Mouse (Mus musculus): ENCODE data around the gene H2-Oa. TPM values are rescaled to one million over a fixed set of nuclear protein-coding genes. Genes with fewer than 3 reads are reported as not detected.

The H2-Oa gene
- polyA plus RNA-seq, 1 experiment from 2014 or later, result 0.43 TPM

- no peaks in the 10 kb centered on the region for H3K9me3 ChIP-seq
- DNase-seq (ENCODE audit: extremely low spot score, low spot score), result no peak
- H3K27ac ChIP-seq, result no peak overlapping the region
- 0 out of 2 replicates have a peak, but pooled peaks cover 5% of the 10 kb centered on the region for H3K27me3 ChIP-seq (ENCODE audit: poor library complexity, severe bottlenecking)
- WGBS, result 95% methylated on average over 11 of the region's 11 CpGs
- H3K4me1 ChIP-seq, result peaks cover 14% of the 10 kb centered on the region
- no peak overlapping the region for H3K4me3 ChIP-seq
- H3K36me3 ChIP-seq (replicated peaks), result no peaks in the 10 kb centered on the region
Observed at GRCm38 (mm10) chr17:34088124-34088523, 4.0 kb upstream of the H2-Oa start.

DNA sequence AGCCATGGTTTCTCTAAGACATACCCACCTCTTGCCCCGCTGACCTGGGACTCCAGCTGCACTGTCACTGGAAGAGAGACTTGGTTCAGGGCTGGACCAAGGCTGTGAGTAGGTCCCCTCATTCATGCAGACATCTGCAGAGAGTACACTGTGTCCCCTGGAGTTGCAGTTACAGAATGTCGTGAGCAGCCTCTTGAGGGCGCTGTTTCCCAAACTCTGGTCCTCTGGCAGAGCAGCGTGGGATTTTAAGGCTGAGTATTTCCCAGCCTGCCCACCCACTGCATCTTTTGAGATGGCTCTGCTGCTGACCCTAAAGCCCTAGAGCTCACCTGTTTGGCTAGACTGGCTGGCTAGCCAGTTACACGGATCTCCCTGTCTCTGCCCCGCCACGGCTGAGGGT lies 1.2 kb upstream of the H2-Oa start:
- H3K36me3 ChIP-seq (replicated peaks), result no peaks in the 10 kb centered on the region
- no peak overlapping the region for H3K4me3 ChIP-seq
- peaks cover 5% of the 10 kb centered on the region for H3K9me3 ChIP-seq
- no peak for DNase-seq (ENCODE audit: extremely low spot score, low spot score)
- no peak overlapping the region for H3K27ac ChIP-seq
- peaks cover 19% of the 10 kb centered on the region for H3K4me1 ChIP-seq
- 51% methylated on average over 7 of the region's 7 CpGs for WGBS
- H3K27me3 ChIP-seq (ENCODE audit: poor library complexity, severe bottlenecking), result 0 out of 2 replicates have a peak, but pooled peaks cover 5% of the 10 kb centered on the region

GRCm38 (mm10) chr17:34093199-34093874 lies 1.2 kb downstream of the H2-Oa start:
- H3K36me3 ChIP-seq (replicated peaks), result no peaks in the 10 kb centered on the region
- WGBS, result 40% methylated on average over 7 of the region's 7 CpGs
- peaks cover 5% of the 10 kb centered on the region for H3K9me3 ChIP-seq
- H3K27ac ChIP-seq, result 0 out of 2 replicates have a peak overlapping the region, but pooled peaks have one; percentile 16
- peaks cover 11% of the 10 kb centered on the region for H3K4me1 ChIP-seq
- 0 out of 2 replicates have a peak, but pooled peaks cover 5% of the 10 kb centered on the region for H3K27me3 ChIP-seq (ENCODE audit: poor library complexity, severe bottlenecking)
- peak overlapping the region; percentile 23 for H3K4me3 ChIP-seq
- peak; percentile 72 for DNase-seq (ENCODE audit: extremely low spot score, low spot score)

- no peak for DNase-seq (ENCODE audit: extremely low spot score, low spot score)
- H3K27ac ChIP-seq, result no peak overlapping the region
- 0 out of 2 replicates have a peak, but pooled peaks cover 5% of the 10 kb centered on the region for H3K27me3 ChIP-seq (ENCODE audit: poor library complexity, severe bottlenecking)
- WGBS, result 87% methylated on average over 27 of the region's 27 CpGs
- no peak overlapping the region for H3K4me3 ChIP-seq
- H3K36me3 ChIP-seq (replicated peaks), result no peaks in the 10 kb centered on the region
- H3K4me1 ChIP-seq, result peaks cover 13% of the 10 kb centered on the region
- peaks cover 5% of the 10 kb centered on the region for H3K9me3 ChIP-seq
Observed at GRCm38 (mm10) chr17:34094283-34095035, 2.3 kb downstream of the H2-Oa start.

- peaks cover 15% of the 10 kb centered on the region for H3K4me1 ChIP-seq
- no peak overlapping the region for H3K27ac ChIP-seq
- H3K9me3 ChIP-seq, result peaks cover 5% of the 10 kb centered on the region
- DNase-seq (ENCODE audit: extremely low spot score, low spot score), result no peak
- 77% methylated on average over 3 of the region's 3 CpGs for WGBS
- no peaks in the 10 kb centered on the region for H3K36me3 ChIP-seq (replicated peaks)
- peaks cover 18% of the 10 kb centered on the region for H3K27me3 ChIP-seq (ENCODE audit: poor library complexity, severe bottlenecking)
- no peak overlapping the region for H3K4me3 ChIP-seq
Observed at GRCm38 (mm10) chr17:34096497-34097010, 4.4 kb downstream of the H2-Oa start.

DNA sequence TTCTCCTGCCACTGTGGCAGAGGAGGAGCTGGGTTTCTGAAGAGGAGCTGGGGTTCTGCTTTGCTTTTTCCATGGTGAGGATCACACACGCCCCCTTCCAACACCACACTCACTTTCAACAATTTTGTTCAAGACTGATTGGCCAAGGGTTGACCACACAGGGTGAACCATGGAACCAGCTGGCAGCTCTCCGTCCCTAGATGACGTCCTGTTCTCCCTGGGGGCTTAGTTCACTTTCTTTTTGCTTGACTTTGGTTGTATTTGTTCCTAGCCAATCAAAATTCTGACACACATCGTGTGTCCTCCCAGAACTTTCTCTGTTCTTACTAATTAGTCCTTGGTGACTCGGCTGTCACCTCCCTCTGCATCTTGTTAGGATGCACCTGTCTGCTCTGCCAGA lies 5.1 kb downstream of the H2-Oa start:
- H3K9me3 ChIP-seq, result peaks cover 5% of the 10 kb centered on the region
- no peak for DNase-seq (ENCODE audit: extremely low spot score, low spot score)
- no peaks in the 10 kb centered on the region for H3K36me3 ChIP-seq (replicated peaks)
- no peak overlapping the region for H3K4me3 ChIP-seq
- H3K27me3 ChIP-seq (ENCODE audit: poor library complexity, severe bottlenecking), result peaks cover 18% of the 10 kb centered on the region
- 76% methylated on average over 5 of the region's 5 CpGs for WGBS
- no peak overlapping the region for H3K27ac ChIP-seq
- H3K4me1 ChIP-seq, result peaks cover 18% of the 10 kb centered on the region

GRCm38 (mm10) chr17:34098709-34099479 lies 6.8 kb downstream of the H2-Oa start:
- H3K4me3 ChIP-seq, result no peak overlapping the region
- DNase-seq (ENCODE audit: extremely low spot score, low spot score), result no peak
- H3K27ac ChIP-seq, result no peak overlapping the region
- H3K27me3 ChIP-seq (ENCODE audit: poor library complexity, severe bottlenecking), result peaks cover 18% of the 10 kb centered on the region
- H3K9me3 ChIP-seq, result peaks cover 5% of the 10 kb centered on the region
- WGBS, result 73% methylated on average over 10 of the region's 10 CpGs
- no peaks in the 10 kb centered on the region for H3K36me3 ChIP-seq (replicated peaks)
- peaks cover 9% of the 10 kb centered on the region for H3K4me1 ChIP-seq

DNA sequence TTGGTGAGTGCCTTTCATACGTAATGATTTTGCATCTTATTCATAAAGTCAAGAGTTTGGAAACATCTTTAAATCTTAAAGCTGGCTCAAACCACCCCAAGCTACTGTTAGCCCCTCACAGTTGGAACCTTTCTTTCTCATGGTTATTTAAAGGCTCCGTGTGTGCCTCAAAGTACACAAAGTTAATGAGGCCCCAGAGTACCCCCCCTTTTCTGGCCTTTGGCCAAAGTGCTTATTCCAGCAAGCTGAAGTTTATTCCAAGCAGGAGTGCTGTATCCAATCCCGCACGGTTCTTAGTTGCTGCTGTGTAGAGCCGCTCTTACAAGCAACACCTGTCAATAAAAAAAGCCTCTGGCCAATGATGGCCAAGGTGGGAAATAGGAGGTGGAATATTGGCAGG lies 7.4 kb downstream of the H2-Oa start:
- peaks cover 2% of the 10 kb centered on the region for H3K9me3 ChIP-seq
- no peaks in the 10 kb centered on the region for H3K36me3 ChIP-seq (replicated peaks)
- H3K4me3 ChIP-seq, result no peak overlapping the region
- H3K27me3 ChIP-seq (ENCODE audit: poor library complexity, severe bottlenecking), result peaks cover 15% of the 10 kb centered on the region
- 71% methylated on average over 5 of the region's 5 CpGs for WGBS
- no peak for DNase-seq (ENCODE audit: extremely low spot score, low spot score)
- peaks cover 8% of the 10 kb centered on the region for H3K4me1 ChIP-seq
- no peak overlapping the region for H3K27ac ChIP-seq

DNA sequence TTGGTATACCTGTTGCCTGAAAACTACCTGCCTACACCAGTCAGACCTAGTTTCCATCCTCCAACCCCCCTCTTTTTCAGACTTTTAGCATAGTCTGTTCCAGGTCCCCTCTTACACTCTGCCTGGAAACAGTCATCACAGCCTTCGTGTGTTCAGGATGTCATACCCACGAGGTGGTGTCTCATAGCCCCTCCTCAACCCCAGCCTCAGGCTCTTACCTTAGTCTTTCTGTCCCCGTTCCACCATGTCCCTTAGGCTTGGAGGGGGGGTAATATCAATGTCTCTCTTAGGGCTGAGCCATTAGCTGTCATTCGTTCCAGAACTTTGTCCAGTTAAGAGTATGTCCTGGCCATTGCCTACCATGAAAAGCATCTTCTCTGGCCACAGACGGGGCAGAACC lies 9.0 kb downstream of the H2-Oa start:
- WGBS, result 39% methylated on average over 5 of the region's 5 CpGs
- no peak overlapping the region; the same call in 1 of the 2 replicates for H3K4me3 ChIP-seq
- H3K9me3 ChIP-seq, result no peaks in the 10 kb centered on the region

GRCm38 (mm10) chr17:34101604-34102032 lies 9.5 kb downstream of the H2-Oa start:
- no peaks in the 10 kb centered on the region for H3K36me3 ChIP-seq (replicated peaks)
- H3K4me3 ChIP-seq, result peak overlapping the region; percentile 24; the same call in 1 of the 2 replicates
- 9% methylated on average over 12 of the region's 12 CpGs for WGBS
- H3K9me3 ChIP-seq, result no peaks in the 10 kb centered on the region
- peak; percentile 93 for DNase-seq (ENCODE audit: extremely low spot score, low spot score)
- peaks cover 13% of the 10 kb centered on the region for H3K27me3 ChIP-seq (ENCODE audit: poor library complexity, severe bottlenecking)
- H3K4me1 ChIP-seq, result peaks cover 8% of the 10 kb centered on the region
- H3K27ac ChIP-seq, result no peak overlapping the region

More for the DNA sequence above, 9.0 kb downstream of the H2-Oa start:
- Histone ChIP-seq H3K27ac (no peak overlapping the region), H3K4me1 (peaks cover 8% of the 10 kb centered on the region), H3K36me3 (replicated peaks) (no peaks in the 10 kb centered on the region), H3K27me3 (ENCODE audit: poor library complexity, severe bottlenecking) (peaks cover 13% of the 10 kb centered on the region)
- DNase-seq (ENCODE audit: extremely low spot score, low spot score), result no peak

GRCm38 (mm10) chr17:34102831-34103230 lies 10.7 kb downstream of the H2-Oa start:
- Histone ChIP-seq H3K4me3 (no peak overlapping the region), H3K9me3 (no peaks in the 10 kb centered on the region), H3K27me3 (ENCODE audit: poor library complexity, severe bottlenecking) (peaks cover 13% of the 10 kb centered on the region), H3K4me1 (peaks cover 8% of the 10 kb centered on the region), H3K36me3 (replicated peaks) (peaks cover 4% of the 10 kb centered on the region; the same call in 1 of the 2 replicates), H3K27ac (no peak overlapping the region)
- 87% methylated on average over 6 of the region's 6 CpGs for WGBS
- no peak for DNase-seq (ENCODE audit: extremely low spot score, low spot score)

- no peaks in the 10 kb centered on the region for H3K9me3 ChIP-seq
- H3K36me3 ChIP-seq (replicated peaks), result peaks cover 21% of the 10 kb centered on the region
- no peak overlapping the region for H3K27ac ChIP-seq
- H3K4me3 ChIP-seq, result no peak overlapping the region
- H3K4me1 ChIP-seq, result peaks cover 8% of the 10 kb centered on the region
- no peak for DNase-seq (ENCODE audit: extremely low spot score, low spot score)
- peaks cover 13% of the 10 kb centered on the region for H3K27me3 ChIP-seq (ENCODE audit: poor library complexity, severe bottlenecking)
- 89% methylated on average over 9 of the region's 9 CpGs for WGBS
Observed at GRCm38 (mm10) chr17:34104804-34105203, 12.7 kb downstream of the H2-Oa start.

All from forebrain, embryonic 10.5 days (tissue).